Mouse (Mus musculus) ZHBTc4 (cell line): ENCODE measurements at regions not wholly inside any gene's neighbourhood (a gene's known extent, or its start where the extent isn't known, plus 50 kb on each side); places are given as distances from the start of the nearest gene placed in this dataset.

Experiments
- DNase-seq: peaks from one replicate; pipeline ENCODE4 v3.0.0-alpha.2; 2011; ENCODE audit warnings: low read depth, low spot score

DNA sequence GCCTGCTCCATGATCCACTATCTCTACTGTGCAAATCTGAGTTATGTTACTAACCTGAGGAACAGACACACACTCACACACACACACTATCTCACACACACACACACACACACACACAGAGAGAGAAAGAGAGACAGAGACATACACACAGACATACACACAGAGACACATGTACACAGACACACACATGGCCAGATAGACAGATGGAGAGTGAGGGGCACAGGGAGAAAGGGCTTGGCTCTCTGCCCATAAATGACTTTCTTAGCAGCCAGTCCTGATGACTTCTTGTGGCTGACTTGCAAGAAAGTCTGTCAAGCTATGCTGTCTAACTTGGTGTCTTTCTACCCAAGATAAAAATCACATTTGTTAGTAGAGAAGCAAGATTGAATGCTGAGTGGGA, 63.7 kb upstream of the Kirrel3 start:
- no peak for DNase-seq

- no peak for DNase-seq
Observed at GRCm38 (mm10) chr9:34423062-34423461, 62.6 kb upstream of the Kirrel3 start.

- DNase-seq: no peak
Observed at GRCm38 (mm10) chr9:34426589-34426988, 59.1 kb upstream of the Kirrel3 start.

DNA sequence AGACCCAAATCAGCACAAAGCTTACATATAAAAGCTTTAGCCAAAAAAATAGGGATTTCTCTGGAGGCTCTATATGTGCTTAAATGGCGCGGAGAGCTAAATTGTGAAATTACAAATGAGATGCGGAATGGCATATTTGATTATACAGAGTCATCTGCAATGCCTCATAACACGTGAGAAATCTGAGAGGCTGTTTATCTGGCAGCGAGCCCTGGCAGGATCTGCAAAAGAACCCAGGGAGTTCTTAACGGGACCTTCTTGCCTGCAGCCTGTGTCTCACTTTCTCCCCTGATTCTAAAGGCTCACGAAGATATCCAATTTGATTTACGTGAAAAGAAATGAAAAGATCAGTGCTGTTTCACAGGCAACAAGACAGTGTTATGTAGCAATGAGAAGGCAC, 58.0 kb upstream of the Kirrel3 start:
- no peak for DNase-seq
